Mouse (Mus musculus): Measurements from ENCODE around the gene Zbtb46. TPM values are rescaled to one million over a fixed set of nuclear protein-coding genes. Genes with fewer than 3 reads are reported as not detected.

Zbtb46 gene
- total RNA-seq, 2 experiments from 2014 or later: 13.8 to 15.3 TPM

DNA sequence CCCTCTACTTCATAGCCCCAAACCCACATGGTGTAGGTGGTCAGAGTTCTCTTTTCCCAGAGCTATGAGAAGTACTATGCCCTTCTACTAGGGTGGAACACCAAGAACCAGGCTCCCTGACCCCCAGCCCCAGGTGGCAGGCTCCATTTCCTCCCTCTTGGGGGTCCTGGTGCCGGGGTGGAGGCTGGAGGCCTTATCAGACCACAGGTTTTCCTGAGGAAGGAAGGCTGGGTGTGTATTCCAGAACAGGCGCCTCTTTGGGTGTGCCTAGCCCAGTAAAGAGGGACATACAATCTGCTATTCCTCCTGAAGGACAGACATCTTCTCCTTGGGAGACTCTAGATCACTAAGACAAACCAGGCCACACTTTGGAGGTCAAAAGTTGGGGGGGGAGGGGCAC, 11.1 kb upstream of the Zbtb46 start:
- DNase-seq (ENCODE audit: low spot score in 2 of 2): no peak

DNA sequence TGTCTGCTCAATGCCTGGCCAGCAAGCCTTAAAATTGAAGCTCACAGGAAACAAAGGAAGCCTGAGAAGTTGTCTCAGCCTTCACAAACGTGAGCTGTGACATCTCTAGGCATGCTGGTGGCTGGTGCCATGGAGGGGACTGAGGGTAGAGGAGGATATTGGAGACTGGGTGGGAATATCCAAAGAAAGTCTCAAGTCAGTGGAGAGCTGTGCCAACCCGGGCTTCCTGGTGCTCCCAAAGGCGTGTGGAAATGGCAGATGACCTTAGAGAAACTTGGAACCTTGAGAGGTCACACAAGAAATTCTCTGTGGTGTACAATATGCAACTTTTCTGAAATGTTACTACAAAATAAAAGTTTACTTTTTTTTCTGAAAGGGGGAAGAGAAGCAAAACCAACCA, 6.2 kb upstream of the Zbtb46 start:
- DNase-seq (ENCODE audit: low spot score in 2 of 2): no peak

DNA sequence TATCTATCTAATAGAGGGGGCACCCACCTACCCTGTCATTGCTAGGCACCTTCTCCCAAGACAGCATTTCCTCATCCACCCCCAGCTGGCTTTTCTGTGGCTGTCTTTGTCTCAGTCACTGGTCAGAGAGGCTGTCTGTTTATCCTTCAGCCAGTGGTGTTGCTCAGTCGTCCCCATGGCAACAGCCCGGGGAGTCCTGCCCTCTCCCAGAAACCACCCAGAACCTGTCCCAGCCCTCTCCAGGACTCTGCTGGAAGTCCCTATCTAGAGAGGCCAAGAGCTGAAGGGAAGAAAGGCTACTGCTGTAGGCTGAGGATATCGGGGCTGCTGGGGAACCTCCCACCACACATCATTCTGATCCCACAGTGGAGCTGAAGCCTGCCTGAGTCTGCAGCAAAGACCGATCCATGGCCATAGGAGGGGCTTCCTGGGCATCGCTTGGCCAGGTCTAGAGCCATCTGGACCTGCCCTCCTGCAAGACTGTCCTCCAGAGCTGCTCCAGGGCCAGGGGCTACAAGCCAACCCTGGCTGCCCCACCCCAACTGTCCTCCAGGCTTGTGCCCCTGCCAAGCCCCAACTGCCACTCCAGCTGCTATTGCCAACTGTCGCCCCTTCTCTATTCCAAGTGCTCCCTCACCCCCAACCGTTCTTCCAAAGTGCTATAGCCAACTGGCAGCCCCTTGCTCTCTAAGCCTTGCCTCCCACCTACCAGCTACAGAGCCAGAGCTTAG, 3.9 kb upstream of the Zbtb46 start:
- peak; percentile 33 to 64 for DNase-seq (ENCODE audit: low spot score in 2 of 2)

DNA sequence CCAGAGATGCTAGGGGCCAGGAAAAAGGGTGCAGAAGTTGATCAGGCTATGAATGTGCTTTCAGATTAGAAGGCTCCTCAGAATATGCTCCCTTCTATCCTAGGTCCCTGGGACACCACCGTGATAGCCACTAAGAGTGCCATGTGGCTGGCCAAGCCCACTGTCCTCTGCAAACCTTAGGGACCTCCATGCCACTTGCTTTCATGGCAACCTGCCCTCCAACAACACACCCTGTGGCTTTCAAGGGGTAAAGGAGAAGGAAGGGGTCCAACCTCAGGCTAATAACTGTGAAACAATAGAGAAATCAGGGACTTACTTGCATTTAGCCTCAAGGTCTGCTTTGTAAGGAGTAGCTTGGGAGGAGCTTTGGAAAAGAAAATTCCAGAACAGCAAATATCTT, 3.4 kb upstream of the Zbtb46 start:
- DNase-seq (ENCODE audit: low spot score in 2 of 2): no peak

DNA sequence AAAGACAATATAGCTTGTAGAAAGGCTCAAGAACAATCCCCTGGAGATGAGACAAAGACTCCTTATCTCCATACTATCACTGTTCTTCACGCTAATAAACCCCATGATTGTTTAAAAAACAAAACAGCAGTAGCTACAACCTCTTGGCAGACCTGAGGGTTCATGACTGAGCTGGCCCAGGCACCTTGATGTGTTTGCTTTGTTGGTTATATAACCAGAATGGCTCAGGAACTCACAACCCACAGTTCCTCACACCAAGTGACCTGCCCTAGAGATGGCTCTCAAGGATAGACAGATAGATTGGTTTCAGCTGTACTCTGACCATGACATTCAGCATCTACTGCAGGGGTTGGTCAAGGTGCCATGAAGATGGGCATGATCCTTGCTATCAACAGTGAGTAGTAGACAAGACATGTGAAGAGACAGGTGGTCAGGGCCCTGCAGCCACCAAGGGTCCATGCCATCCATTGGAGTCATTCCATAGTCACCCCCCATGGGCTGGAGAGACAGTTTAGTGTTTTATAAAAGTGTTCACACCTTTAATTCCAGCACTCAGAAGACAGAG, 2.4 kb upstream of the Zbtb46 start:
- no peak for DNase-seq (ENCODE audit: low spot score in 2 of 2)

DNA sequence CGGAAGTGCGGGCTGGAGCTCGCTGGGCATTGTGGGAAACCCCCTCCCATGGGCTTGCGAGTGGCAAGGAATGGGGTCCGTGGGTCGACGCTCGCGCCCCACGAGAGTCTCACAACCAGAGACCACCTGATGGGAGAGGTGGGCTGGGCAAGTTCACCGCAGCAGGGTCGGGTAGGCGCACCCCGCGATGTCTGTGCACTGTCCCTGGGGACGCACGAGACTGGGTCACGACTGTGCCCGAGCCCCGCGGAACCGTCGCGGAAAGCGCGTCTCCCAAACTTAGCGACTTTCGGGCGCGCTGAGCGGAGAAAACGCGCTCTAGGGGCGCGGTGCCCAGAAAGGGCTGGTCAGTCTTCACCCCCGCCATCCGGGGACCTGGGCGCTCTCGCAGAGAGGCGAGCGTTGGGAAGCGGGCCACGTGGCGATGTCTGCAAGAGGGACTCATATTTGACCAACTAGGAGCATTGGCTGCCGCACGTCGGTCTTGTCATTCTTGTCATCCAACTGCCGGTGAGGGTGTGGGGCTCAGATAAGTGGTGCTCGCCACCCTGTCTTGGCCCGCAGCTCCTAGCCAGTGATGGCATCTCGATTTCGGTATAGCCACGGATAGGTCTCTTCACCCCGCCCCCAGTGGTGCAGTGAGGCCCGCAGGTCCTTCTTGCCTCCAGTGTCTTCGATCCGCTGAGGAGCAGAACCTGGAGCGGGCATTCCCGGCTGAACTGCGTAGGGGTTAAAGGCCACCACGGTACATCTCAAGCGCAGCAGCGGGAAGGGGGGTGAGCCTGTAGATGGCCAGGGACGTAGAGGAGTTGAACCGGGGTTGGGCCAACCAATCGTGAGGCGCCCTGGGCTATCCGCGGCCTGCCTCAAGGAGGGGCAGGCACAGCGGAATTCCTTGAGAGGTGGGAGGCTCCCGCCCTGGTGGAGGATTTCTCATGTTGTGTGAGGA, 721 bp upstream of the Zbtb46 start:
- peak; percentile 40 to 57 for DNase-seq (ENCODE audit: low spot score in 2 of 2)

DNA sequence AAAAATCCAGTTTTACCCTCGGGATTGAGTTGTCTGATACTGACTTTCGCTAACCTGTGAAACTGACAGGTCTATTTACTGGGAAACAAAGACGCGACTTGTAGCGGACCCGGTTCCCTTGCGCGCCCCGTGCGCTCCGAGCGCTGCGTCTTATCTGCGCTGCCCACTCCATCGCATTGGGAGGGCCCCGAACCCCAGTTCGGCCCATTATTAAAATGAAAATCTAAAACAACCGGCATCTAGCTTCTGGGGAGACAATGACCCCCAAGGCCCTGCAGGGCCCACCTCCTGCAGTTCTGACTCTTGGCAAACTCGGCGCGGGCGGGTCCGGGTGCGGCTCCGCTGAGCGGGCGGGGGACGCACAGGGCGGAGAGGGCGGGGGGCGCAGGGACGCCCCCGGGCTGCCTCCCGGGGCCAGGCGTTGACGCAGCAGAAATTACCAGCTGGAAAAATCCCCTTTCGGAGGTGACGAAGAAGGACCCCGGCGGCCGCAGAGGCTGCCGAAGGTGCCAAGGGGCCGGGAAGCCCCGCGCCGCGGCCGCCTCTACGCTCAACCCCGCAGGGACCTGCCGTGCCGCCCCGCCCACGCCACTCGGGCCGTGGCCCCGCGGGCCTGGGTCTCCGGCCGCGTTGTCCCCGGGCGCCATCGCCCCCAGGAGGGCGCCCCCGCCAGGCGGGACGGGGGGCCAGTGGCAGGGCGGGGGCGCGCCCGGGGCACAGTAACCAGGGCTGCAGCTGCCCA, 644 bp downstream of the Zbtb46 start:
- peak; percentile 10 to 23 for DNase-seq (ENCODE audit: low spot score in 2 of 2)

DNA sequence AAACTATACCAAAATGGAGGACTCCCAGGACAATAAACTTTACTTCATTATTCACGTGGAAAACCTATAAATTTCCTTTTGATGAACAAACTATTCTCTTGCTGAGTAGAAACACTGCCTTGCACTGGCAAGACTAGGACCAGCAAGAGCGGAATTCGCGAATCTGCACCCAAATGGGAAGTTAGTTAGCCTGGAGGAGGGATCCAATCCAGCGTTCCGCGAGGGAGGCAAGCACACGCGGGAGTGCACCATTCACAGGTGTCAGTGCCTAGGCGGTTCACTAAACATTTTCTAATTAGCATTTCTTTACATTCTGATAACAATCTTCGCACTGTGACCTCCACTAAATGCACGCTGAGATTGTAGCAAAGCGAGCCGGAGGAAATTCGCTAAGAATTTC, 1.4 kb downstream of the Zbtb46 start:
- peak; percentile 19 for DNase-seq (ENCODE audit: low spot score in 2 of 2)

DNA sequence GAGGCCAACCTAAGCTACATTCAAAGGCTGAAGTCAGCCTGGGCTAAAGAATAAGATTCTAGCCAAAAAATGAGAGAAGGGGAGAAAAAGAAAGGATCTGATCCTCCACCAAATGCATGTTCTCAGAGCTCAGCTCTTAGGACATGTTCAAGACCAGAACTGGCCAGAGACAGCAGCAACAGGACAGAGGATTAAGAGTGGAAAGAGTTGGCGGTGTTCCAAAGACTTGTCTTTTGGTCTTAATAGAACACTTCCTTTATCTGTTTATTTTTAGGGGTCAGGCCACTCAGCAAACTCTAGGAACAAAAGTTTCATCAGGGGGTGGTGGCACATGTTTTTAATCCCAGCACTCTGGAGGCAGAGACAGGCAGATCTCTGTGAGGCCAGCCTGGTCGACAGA, 3.3 kb downstream of the Zbtb46 start:
- DNase-seq (ENCODE audit: low spot score in 2 of 2): no peak

DNA sequence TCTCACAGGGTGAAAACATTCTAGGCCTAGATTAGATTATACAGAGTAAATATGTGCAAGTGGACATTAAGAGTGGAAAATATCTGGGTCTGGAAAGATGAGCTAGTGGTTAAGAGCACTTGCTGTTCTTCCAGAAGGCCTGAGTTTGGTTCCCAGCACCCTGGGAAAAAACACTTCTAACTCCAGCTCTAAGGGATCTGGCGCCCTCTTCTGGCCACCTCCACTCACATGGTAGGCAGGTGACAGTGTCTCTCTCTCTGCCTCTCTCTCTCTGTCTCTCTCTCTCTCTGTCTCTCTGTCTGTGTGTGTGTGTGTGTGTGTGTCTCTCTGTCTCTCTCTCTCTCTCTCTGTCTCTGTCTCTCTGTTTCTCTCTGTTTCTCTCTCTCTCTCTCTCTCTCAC, 6.0 kb downstream of the Zbtb46 start:
- no peak for DNase-seq (ENCODE audit: low spot score in 2 of 2)

DNA sequence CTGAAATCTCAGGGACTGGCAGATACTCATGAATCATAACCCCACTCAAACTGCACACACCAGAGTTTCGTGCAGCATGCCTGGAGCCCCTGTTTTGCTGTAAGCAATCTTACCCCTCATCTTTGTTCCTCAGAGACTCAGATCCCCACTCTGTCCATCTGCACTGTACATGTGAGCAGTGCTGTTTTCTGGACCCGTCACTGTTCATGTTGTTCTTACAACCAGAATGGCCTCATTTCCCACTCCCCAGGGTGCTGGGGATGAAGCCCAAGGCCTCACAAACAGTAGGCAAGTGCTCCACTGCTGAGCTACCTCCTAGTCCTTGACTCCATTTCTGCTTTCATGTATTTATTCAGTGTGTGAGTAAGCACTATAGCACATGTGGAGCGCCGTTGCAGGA, 7.0 kb downstream of the Zbtb46 start:
- no peak for DNase-seq (ENCODE audit: low spot score in 2 of 2)

DNA sequence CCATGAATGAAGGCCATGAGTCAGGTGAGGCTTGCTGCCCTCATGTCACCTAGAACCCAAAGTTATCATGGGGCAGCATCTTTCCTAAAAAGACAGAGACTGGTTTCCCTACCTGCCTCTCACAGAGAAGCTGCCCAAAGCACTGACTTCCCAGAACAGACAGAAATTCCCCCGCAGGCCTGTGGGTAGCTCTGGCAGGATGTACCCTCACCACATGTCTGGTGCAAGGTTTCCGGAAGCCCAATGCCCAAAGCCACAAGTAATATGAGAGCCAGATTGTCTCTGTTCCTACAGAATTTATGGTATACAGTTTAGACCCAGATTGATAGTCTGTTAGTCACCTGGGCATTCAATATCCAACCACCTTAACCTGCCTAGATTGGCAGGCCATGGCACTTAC, 16.2 kb downstream of the Zbtb46 start:
- no peak for DNase-seq (ENCODE audit: low spot score in 2 of 2)

DNA sequence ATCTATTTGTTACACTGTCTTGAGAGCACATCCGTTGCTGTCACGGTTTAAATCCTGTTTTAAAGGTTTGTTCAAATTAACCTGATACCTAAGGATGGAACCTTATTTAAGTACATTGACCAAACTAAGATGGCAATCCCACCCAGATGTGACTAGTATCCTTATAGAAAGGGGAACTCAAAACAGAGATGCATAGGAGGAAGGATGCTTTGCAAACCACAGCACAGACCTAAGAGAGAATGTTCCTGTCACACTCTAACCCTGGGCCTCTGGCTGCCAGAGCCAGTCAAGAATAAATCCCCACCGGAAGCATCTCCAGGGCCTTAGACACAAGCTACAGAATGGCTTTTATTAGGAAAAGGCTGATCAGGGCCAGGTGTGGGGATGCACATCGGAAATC, 21.1 kb downstream of the Zbtb46 start:
- no peak for DNase-seq (ENCODE audit: low spot score in 2 of 2)

DNA sequence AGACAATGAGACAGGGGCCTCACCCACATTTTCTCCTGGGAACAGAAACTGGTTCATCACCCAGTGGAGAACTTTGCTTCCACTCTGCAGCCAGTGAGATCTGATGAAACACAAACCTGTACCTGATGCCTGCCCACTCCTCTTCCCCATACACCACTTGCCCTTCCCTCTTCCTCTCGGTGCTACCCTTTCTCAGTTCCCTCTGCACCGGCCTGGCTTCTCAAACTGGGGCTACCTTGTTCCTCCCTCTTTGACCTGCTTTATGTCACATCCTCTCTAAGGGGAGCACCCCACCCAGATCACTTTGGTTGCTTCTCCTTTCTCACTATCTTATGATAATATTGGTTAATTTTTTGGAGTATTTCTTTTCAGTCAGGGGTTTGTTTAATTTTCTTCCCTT, 23.0 kb downstream of the Zbtb46 start:
- DNase-seq (ENCODE audit: low spot score in 2 of 2): no peak

DNA sequence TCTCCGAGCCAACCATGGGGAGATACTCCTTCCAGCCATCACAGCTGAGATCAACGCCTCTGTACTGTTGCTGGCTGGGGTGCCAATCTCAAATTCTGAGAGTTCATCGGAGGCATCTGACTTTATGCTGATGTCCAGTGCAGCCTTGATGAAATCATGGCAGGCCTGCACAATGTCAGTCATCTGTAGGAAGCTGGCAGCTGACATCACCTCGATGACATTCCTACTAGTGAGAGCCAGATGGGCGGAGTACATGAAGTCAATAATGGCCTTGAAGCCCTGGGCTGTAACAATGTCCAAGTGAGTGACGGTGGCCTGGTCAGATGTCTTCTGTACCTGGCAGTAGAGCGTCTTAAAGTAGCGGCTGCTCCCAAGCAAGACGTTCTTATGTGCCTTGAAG, 35.4 kb downstream of the Zbtb46 start:
- no peak for DNase-seq (ENCODE audit: low spot score in 2 of 2)

DNA sequence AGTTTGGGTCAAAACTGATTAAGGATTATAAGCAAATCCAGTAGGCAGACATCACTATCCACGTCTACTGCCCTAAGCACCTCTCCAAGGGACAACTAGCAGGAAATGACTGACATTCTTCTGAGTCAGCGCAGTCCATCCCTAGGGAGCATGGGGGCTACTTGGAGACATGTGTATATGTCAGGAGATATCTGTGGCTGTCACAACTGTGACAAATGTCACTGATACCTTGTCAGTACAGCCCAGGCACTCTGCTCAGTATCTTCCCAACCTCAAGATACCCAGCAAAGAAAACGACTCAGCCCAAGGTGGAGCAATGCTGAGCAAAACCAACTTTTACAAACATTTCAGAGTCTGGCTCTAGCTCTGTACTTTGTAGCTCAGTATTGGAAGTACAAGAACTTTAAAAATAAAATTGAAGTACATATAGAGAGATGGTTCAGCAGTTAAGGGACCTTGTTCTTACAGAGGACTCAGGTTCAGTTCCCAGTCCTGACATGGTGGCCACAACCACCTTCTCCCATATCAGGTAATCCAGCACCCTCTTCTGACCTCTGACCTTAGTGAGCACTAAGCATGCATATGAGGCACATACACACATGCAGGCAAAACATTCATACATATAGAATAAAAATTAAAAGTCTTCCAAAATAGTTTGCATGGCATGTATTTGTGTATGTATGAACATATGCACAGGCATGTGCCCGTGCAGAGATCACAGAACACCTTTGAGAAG, 38.2 kb downstream of the Zbtb46 start:
- no peak for DNase-seq (ENCODE audit: low spot score in 2 of 2)

DNA sequence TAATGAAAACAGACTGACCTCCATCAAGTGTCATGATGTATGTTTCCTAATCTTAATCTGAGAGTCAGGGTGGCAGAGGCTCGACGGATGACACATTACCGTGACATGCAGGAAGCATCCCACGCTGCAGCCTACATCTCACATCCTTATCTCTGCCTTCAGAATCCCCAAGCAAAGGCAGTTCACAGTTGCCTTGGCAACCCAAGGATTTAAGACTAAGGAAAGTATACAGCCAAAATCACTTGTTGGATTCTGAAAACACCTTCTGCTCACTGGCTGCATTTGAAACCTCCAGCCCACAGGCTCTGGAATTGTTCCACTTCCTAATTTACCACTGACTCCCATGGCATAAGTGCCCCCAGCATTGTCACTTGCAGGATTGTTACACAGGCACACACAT, 38.8 kb downstream of the Zbtb46 start:
- peak; percentile 55 to 65 for DNase-seq (ENCODE audit: low spot score in 2 of 2)

DNA sequence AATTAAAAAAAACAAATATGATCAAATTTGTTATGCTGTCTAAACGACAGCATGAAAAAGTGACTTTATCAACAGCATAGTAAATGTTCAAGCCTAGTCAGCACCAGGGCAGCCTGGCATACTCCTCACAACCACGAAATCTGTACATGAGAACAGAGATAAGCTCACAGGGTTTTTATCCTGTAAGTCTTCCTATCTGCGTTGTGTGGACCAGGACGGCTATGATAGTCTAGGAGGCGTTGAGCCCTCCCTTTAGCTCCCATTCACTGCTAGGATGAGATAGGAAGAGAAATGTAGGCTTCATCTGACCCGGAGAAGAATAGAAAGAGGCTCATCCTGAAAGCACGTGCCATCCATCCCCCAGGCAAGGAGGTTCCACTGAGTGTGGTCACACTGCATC, 39.9 kb downstream of the Zbtb46 start:
- DNase-seq (ENCODE audit: low spot score in 2 of 2): no peak

DNA sequence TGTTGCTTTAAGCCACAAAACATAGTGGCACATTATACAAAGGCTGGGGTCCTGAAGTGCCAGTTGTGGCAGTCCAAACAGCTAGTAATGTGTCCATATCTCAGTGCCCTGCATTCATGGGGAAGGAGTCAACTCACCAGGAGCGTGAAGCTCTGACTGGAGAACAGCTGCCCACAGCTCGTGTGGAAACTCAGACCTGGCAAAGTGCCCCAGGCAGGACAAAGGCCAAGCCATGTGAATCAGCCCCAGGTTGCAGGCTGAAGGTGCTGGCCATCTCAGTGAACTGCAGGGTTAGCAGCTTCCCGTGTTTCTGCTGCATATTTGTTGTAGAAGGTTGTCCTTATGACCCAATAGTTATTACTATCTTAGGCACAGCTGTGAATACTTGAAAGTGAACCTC, 43.3 kb downstream of the Zbtb46 start:
- DNase-seq (ENCODE audit: low spot score in 2 of 2): no peak

DNA sequence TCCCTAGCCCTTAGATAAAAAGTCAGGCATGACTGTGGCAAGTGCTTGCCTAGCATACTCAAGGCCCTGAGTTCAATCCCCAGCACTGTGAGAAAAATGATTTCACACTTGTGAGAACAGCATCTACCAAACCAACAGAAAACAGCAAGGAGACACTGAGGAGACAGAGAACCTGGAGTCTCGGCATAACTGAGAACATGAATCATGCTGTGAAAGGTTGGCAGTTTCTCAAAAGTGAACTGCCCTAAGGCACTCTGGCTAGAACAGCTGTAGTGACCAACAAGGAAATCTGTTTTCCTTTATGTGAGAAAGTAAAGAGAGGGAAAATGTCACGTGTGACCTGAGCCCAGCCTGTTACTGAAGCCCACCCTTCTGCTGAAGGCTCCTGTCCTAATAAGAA, 46.1 kb downstream of the Zbtb46 start:
- DNase-seq (ENCODE audit: low spot score in 2 of 2): no peak
